Mouse (Mus musculus): Measurements from ENCODE around the gene Tm4sf5. TPM values are rescaled to one million over a fixed set of nuclear protein-coding genes. Genes with fewer than 3 reads are reported as not detected.
"Not testable (repeated sequence)": the region's sequence is repeated elsewhere in the genome, so short reads cannot be mapped to it uniquely, and the experiment has no call there.

Gene Tm4sf5
- polyA plus RNA-seq, 1 experiment = 8.0 TPM

GRCm38 (mm10) chr11:70524782-70525181 lies 19.7 kb downstream of the Tm4sf5 start:
- no peak overlapping the region for H3K27ac ChIP-seq (ENCODE audit: control insufficient read depth, insufficient read depth, low read length)
- TF ChIP-seq CTCF (IDR thresholded peaks at IDR 0.05; ENCODE audit: borderline replicate concordance, control insufficient read depth, extremely low read depth, insufficient read depth, low read length, poor library complexity) (no peak), POLR2A (IDR thresholded peaks at IDR 0.05; ENCODE audit: control insufficient read depth, extremely low read depth, insufficient read depth, low read length, poor library complexity) (no peak)

DNA sequence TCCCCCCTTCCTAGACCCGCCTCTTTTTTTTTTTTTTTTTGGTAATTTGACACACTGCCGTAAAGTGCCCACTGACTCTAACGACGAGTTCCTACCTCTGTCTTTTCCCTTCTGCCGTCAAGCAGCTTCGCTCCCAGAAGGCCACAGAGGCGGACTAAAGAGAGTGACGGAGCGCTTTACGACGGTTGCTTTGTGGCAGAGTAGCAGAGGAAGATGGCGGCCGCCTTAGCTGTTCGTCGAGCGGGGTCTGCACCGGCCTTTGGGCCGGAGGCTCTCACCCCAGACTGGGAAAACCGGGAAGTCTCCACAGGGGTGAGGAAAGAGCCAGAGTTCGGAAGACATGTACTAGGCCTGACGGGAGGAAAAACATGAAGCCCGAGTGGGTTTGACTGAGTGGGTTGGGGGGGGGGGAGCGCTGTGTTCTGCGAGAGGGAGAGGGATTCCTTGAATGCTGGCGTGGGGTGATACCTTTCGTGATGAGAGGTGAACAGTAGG lies 20.2 kb downstream of the Tm4sf5 start, which contains the start of gene Psmb6:
Gene Psmb6 (plus strand): TSS at position 184 of the 495 bp plus-strand sequence.
- Histone ChIP-seq H3K36me3 (ENCODE audit: control insufficient read depth, insufficient read depth, low read length) (peaks cover 22% of the 10 kb centered on the region), H3K27ac (ENCODE audit: control insufficient read depth, insufficient read depth, low read length) (no peak within 1 kb of the TSS), H3K4me1 (replicated peaks; ENCODE audit: control insufficient read depth, insufficient read depth, low read length) (peaks cover 6% of the 10 kb centered on the region; the same call in 1 of the 2 replicates), H3K27me3 (ENCODE audit: control insufficient read depth, insufficient read depth, low read length) (no peaks in the 10 kb centered on the region), H3K4me3 (ENCODE audit: control insufficient read depth, insufficient read depth, low read length) (peak within 1 kb of the TSS; percentile 55)
- peak; percentile 92 for TF ChIP-seq POLR2A (IDR thresholded peaks at IDR 0.05; ENCODE audit: control insufficient read depth, extremely low read depth, insufficient read depth, low read length, poor library complexity)
- 0 out of 2 replicates have a peak, but pooled peaks have one; percentile 17 for TF ChIP-seq CTCF (IDR thresholded peaks at IDR 0.05; ENCODE audit: borderline replicate concordance, control insufficient read depth, extremely low read depth, insufficient read depth, low read length, poor library complexity)
- under 1% methylated on average over 25 of the region's 26 CpGs for WGBS
- peak; percentile 91 for DNase-seq

More at GRCm38 (mm10) chr11:70524782-70525181, 19.7 kb downstream of the Tm4sf5 start:
- peaks cover 22% of the 10 kb centered on the region for H3K36me3 ChIP-seq (ENCODE audit: control insufficient read depth, insufficient read depth, low read length)
- WGBS = 3% methylated on average over 8 of the region's 8 CpGs
- H3K27me3 ChIP-seq (ENCODE audit: control insufficient read depth, insufficient read depth, low read length) = no peaks in the 10 kb centered on the region
- H3K4me1 ChIP-seq (replicated peaks; ENCODE audit: control insufficient read depth, insufficient read depth, low read length) = peaks cover 6% of the 10 kb centered on the region; the same call in 1 of the 2 replicates
- no peak overlapping the region for H3K4me3 ChIP-seq (ENCODE audit: control insufficient read depth, insufficient read depth, low read length)
- no peak for DNase-seq

DNA sequence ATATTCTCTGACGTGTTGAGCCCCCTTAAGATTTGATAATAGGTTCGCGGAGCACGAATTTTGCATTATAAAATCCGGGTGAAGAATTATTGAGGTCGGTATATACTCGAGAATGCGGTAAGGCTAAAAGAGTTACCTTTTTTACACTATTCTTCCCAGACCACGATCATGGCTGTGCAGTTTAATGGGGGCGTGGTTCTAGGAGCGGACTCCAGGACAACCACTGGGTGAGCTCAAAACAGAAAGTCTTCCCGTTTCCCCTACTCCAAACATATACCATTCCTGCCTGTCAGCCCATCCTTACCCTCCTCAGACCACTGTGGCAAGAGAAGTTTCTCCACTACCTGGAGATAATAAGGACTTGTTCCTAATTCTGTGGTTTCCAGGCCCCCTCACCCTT lies 20.7 kb downstream of the Tm4sf5 start:
- H3K27ac ChIP-seq (ENCODE audit: control insufficient read depth, insufficient read depth, low read length) = no peak overlapping the region

DNA sequence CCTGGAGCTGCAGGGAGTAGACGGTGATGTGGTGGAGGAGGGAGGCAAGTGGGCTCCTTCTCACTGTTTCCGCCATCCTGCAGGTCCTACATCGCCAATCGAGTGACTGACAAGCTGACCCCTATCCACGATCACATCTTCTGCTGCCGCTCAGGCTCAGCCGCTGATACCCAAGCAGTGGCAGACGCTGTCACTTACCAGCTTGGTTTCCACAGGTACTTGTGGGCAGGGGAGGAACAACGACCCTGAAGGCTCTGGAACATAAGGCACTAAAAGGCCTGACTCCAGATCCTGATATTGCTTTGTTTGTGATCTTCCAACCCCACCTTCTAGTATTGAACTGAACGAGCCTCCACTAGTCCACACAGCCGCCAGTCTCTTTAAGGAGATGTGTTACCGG lies 21.2 kb downstream of the Tm4sf5 start:
- H3K27me3 ChIP-seq (ENCODE audit: control insufficient read depth, insufficient read depth, low read length) = no peaks in the 10 kb centered on the region
- DNase-seq = no peak
- H3K27ac ChIP-seq (ENCODE audit: control insufficient read depth, insufficient read depth, low read length) = no peak overlapping the region
- TF ChIP-seq CTCF (IDR thresholded peaks at IDR 0.05; ENCODE audit: borderline replicate concordance, control insufficient read depth, extremely low read depth, insufficient read depth, low read length, poor library complexity) (no peak), POLR2A (IDR thresholded peaks at IDR 0.05; ENCODE audit: control insufficient read depth, extremely low read depth, insufficient read depth, low read length, poor library complexity) (no peak)
- WGBS = 96% methylated on average over 12 of the region's 12 CpGs
- no peak overlapping the region for H3K4me3 ChIP-seq (ENCODE audit: control insufficient read depth, insufficient read depth, low read length)
- H3K4me1 ChIP-seq (replicated peaks; ENCODE audit: control insufficient read depth, insufficient read depth, low read length) = peaks cover 6% of the 10 kb centered on the region; the same call in 1 of the 2 replicates
- peaks cover 22% of the 10 kb centered on the region for H3K36me3 ChIP-seq (ENCODE audit: control insufficient read depth, insufficient read depth, low read length)

More for the DNA sequence above, 20.7 kb downstream of the Tm4sf5 start:
- H3K4me3 ChIP-seq (ENCODE audit: control insufficient read depth, insufficient read depth, low read length) = peak overlapping the region; percentile 55
- peaks cover 6% of the 10 kb centered on the region; the same call in 1 of the 2 replicates for H3K4me1 ChIP-seq (replicated peaks; ENCODE audit: control insufficient read depth, insufficient read depth, low read length)
- no peaks in the 10 kb centered on the region for H3K27me3 ChIP-seq (ENCODE audit: control insufficient read depth, insufficient read depth, low read length)
- peaks cover 22% of the 10 kb centered on the region for H3K36me3 ChIP-seq (ENCODE audit: control insufficient read depth, insufficient read depth, low read length)
- TF ChIP-seq POLR2A (IDR thresholded peaks at IDR 0.05; ENCODE audit: control insufficient read depth, extremely low read depth, insufficient read depth, low read length, poor library complexity) = no peak
- no peak for DNase-seq
- 4% methylated on average over 12 of the region's 12 CpGs for WGBS

GRCm38 (mm10) chr11:70528610-70529009 lies 23.6 kb downstream of the Tm4sf5 start:
- Histone ChIP-seq H3K27me3 (ENCODE audit: control insufficient read depth, insufficient read depth, low read length) (no peaks in the 10 kb centered on the region), H3K4me3 (ENCODE audit: control insufficient read depth, insufficient read depth, low read length) (no peak overlapping the region), H3K4me1 (replicated peaks; ENCODE audit: control insufficient read depth, insufficient read depth, low read length) (peaks cover 6% of the 10 kb centered on the region; the same call in 1 of the 2 replicates), H3K27ac (ENCODE audit: control insufficient read depth, insufficient read depth, low read length) (no peak overlapping the region), H3K36me3 (ENCODE audit: control insufficient read depth, insufficient read depth, low read length) (peaks cover 22% of the 10 kb centered on the region)
- WGBS = 90% methylated on average over 7 of the region's 7 CpGs
- TF ChIP-seq POLR2A (IDR thresholded peaks at IDR 0.05; ENCODE audit: control insufficient read depth, extremely low read depth, insufficient read depth, low read length, poor library complexity) (no peak), CTCF (IDR thresholded peaks at IDR 0.05; ENCODE audit: borderline replicate concordance, control insufficient read depth, extremely low read depth, insufficient read depth, low read length, poor library complexity) (no peak)
- no peak for DNase-seq

DNA sequence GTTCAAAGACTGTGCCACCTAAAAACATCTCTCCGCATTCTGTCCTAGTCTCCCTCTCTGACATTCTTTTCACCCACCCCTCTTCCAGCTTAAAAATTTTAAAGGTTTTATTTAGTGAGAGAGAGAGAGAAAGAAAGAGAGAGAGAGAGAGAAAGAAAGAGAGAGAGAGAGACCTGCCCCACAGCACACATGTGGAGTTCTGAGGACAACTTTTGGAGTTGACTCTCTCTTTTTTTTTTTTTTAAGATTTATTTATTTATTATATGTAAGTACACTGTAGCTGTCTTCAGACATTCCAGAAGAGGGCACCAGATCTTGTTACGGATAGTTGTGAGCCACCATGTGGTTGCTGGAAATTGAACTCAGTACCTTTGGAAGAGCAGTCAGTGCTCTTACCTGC lies 26.0 kb downstream of the Tm4sf5 start:
- not testable (repeated sequence) for DNase-seq; H3K27ac ChIP-seq (ENCODE audit: control insufficient read depth, insufficient read depth, low read length); H3K4me3 ChIP-seq (ENCODE audit: control insufficient read depth, insufficient read depth, low read length); H3K27me3 ChIP-seq (ENCODE audit: control insufficient read depth, insufficient read depth, low read length); H3K4me1 ChIP-seq (replicated peaks; ENCODE audit: control insufficient read depth, insufficient read depth, low read length)
- WGBS = 70% methylated on average over 2 of the region's 2 CpGs
- peaks cover 22% of the 10 kb centered on the region for H3K36me3 ChIP-seq (ENCODE audit: control insufficient read depth, insufficient read depth, low read length)

DNA sequence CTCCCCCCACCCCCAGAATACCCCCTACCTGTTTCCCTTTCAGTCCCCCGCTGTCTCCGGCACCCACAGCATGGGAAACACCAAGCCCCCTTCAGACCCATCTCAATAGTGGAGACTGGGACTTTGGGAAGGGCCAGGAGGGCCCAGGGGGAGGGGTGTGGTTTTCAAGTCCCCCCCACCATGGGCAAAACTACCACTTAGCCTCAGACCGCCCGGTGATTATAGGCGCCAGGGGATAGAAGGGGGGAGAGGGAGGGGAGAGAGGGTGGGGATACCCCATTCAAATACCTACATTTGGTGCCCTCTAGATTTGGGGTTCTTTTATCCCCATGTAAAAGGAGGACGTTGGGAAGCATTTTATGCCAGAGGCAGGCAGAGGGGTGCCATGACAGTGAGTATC lies 27.8 kb downstream of the Tm4sf5 start, which contains the start of gene Gm40193:
Gene Gm40193 (minus strand): TSS at position 101 of the 400 bp plus-strand sequence.
- no peak within 1 kb of the TSS for H3K27ac ChIP-seq (ENCODE audit: control insufficient read depth, insufficient read depth, low read length)
- no peaks in the 10 kb centered on the region for H3K4me1 ChIP-seq (replicated peaks; ENCODE audit: control insufficient read depth, insufficient read depth, low read length)
- TF ChIP-seq POLR2A (IDR thresholded peaks at IDR 0.05; ENCODE audit: control insufficient read depth, extremely low read depth, insufficient read depth, low read length, poor library complexity) (no peak), CTCF (IDR thresholded peaks at IDR 0.05; ENCODE audit: borderline replicate concordance, control insufficient read depth, extremely low read depth, insufficient read depth, low read length, poor library complexity) (no peak)
- peaks cover 6% of the 10 kb centered on the region for H3K36me3 ChIP-seq (ENCODE audit: control insufficient read depth, insufficient read depth, low read length)
- 90% methylated on average over 6 of the region's 6 CpGs for WGBS
- no peak within 1 kb of the TSS for H3K4me3 ChIP-seq (ENCODE audit: control insufficient read depth, insufficient read depth, low read length)
- H3K27me3 ChIP-seq (ENCODE audit: control insufficient read depth, insufficient read depth, low read length) = no peaks in the 10 kb centered on the region
- DNase-seq = no peak

Measured in thymus, adult 2 months (tissue).